Mouse (Mus musculus) hematopoietic multipotent progenitor cell, adult 10-12 weeks (in vitro differentiated cells): Measurements from ENCODE around the gene Olfr1402. TPM values are rescaled to one million over a fixed set of nuclear protein-coding genes. Genes with fewer than 3 reads are reported as not detected.

Source experiments
- polyA plus RNA-seq: library from polyadenylated mRNA; stranded (reverse); fragments of >175 nt; gene quantifications from 2 replicates; pipeline ENCODE4 v1.2.3, GENCODE M21; 2012; ENCODE audit warnings: low replicate concordance

Olfr1402 gene
- not detected in 2 replicates for polyA plus RNA-seq

GRCm38 (mm10) chr3:97421920-97422319, at the start of gene Olfr1402:
TSS of gene Olfr1402 (minus strand) at chr3:97422020.

Other genes with a start within 250 kb of the Olfr1402 start
- gene Bcl9, start 124.1 kb downstream of the Olfr1402 start, polyA plus RNA-seq: 28.7 and 33.0 TPM in 2 replicates
- gene Chd1l, start 188.2 kb upstream of the Olfr1402 start, polyA plus RNA-seq: 2.5 and 6.1 TPM in 2 replicates
- 0.40 and 2.1 TPM in 2 replicates for gene Fmo5, start 206.8 kb upstream of the Olfr1402 start, polyA plus RNA-seq
- 2.7 and 4.5 TPM in 2 replicates for gene Prkab2, start 236.2 kb upstream of the Olfr1402 start, polyA plus RNA-seq